8 mouse cellular contexts compared by ENCODE assay signal in the genomic region with DNA sequence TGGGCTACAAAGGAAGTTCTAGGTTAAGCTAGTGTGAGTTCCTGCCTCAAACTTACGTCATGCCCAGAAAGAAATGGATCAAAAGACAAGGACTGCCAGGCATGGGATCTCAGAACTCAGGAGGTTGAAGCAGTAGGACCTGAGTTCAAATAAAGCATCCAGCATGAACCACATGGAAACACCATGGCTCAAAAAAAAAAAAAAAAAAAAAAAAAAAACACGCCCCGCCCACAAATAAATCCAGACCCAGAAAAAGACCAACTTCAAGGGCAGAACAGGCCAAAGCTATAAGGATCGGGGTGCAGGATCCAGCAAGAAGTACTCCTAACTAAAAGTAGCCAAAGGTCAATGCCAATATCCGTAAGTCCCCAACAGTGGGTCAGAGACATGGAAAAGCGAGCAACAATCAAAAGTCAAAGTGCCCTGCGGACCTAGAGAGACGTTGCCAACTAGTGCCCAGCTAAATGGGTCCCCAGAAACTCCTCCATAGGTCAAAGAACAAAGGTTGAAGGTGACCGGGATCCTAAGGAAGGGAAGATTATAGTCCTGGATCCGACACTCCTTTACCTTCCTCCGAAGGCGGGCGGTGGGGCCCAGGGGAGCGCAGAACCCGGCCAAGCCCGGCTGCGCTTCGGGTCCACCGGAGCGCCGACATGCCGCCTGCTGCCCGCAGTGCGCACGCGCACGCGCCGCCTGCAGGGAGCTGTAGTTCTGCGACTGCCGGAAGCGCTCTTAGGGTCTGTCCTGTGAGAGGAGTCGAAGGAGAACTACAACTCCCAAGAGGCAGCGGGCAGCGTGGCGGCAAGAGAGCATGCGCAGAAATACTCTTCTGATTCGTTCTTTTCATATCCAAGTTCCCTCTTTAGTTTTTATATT. TPM values are rescaled to one million over a fixed set of nuclear protein-coding genes. Genes with fewer than 3 reads are reported as not detected.
DNase-seq lines count a peak whose midpoint lies in the region; ATAC-seq and TF ChIP-seq lines count a peak whose summit lies in the region.

Gene Polrmt, minus strand, starts transcription at position 684 of the 876 bp plus-strand sequence.

- H3K9me3 ChIP-seq in kidney, embryonic 14.5 days (ENCODE audit: control insufficient read depth, low read length): peaks cover 3% of the 10 kb centered on the region; the same call in 1 of the 2 replicates
- no peaks in the 10 kb centered on the region for H3K9me3 ChIP-seq in limb, embryonic 15.5 days

- H3K27ac ChIP-seq in bone marrow macrophage, adult 2 months (ENCODE audit: insufficient read depth, low read depth, low read length): peak within 1 kb of the TSS; percentile 33
- H3K27ac ChIP-seq in embryonic fibroblast, embryonic 13.5 days (ENCODE audit: insufficient read depth, low read length): no peak within 1 kb of the TSS
- H3K27ac ChIP-seq in kidney, embryonic 14.5 days (ENCODE audit: low read depth, low read length): no peak within 1 kb of the TSS
- no peak within 1 kb of the TSS; the same call in 1 of the 2 replicates for H3K27ac ChIP-seq in limb, embryonic 15.5 days

- peak; percentile 98 for DNase-seq in A20 (ENCODE audit: low read depth, low spot score)
- peak; percentile 97 to 98 for DNase-seq in heart, adult 9 months (ENCODE audit: low spot score in 2 of 2)
- DNase-seq in monocyte, adult 2 months (ENCODE audit: low read depth in 1 of 2, low spot score in 2 of 2): peak; percentile 89 to 91
- peak; percentile 97 to 99 for DNase-seq in spleen, postnatal 36 days (ENCODE audit: low spot score in 2 of 2)

- H3K4me1 ChIP-seq in bone marrow macrophage, adult 2 months (ENCODE audit: control insufficient read depth, insufficient read depth, low read length): peaks cover 12% of the 10 kb centered on the region
- no peaks in the 10 kb centered on the region for H3K4me1 ChIP-seq in embryonic fibroblast, embryonic 13.5 days (ENCODE audit: control insufficient read depth, insufficient read depth, low read length)
- no peaks in the 10 kb centered on the region for H3K4me1 ChIP-seq in kidney, embryonic 14.5 days (ENCODE audit: control insufficient read depth, insufficient read depth, low read length)
- H3K4me1 ChIP-seq in limb, embryonic 15.5 days: peaks cover 10% of the 10 kb centered on the region

- peak within 1 kb of the TSS; percentile 55 for H3K4me2 ChIP-seq in kidney, embryonic 14.5 days (replicated peaks; ENCODE audit: low read depth, low read length)
- peak within 1 kb of the TSS; percentile 60 for H3K4me2 ChIP-seq in limb, embryonic 15.5 days

- 4% methylated on average over 38 of the region's 38 CpGs for WGBS in kidney, embryonic 14.5 days
- 1% methylated on average over 37 of the region's 38 CpGs for WGBS in limb, embryonic 15.5 days

- no peak for TF ChIP-seq CTCF in bone marrow macrophage, adult 2 months (IDR thresholded peaks at IDR 0.05; ENCODE audit: low read depth, low read length)
- no peak for TF ChIP-seq CTCF in embryonic fibroblast, embryonic 13.5 days (IDR thresholded peaks at IDR 0.05; ENCODE audit: borderline replicate concordance, insufficient read depth, low read length)

- H3K4me3 ChIP-seq in bone marrow macrophage, adult 2 months (ENCODE audit: insufficient read depth, low read length): peak within 1 kb of the TSS; percentile 90
- H3K4me3 ChIP-seq in embryonic fibroblast, embryonic 13.5 days (ENCODE audit: insufficient read depth, low read length): peak within 1 kb of the TSS; percentile 90
- H3K4me3 ChIP-seq in kidney, embryonic 14.5 days (ENCODE audit: low read length): peak within 1 kb of the TSS; percentile 68
- peak within 1 kb of the TSS; percentile 68 for H3K4me3 ChIP-seq in limb, embryonic 15.5 days

- no peaks in the 10 kb centered on the region for H3K27me3 ChIP-seq in kidney, embryonic 14.5 days (ENCODE audit: control insufficient read depth, insufficient read depth, low read length)
- H3K27me3 ChIP-seq in limb, embryonic 15.5 days: no peaks in the 10 kb centered on the region

- peaks cover 31% of the 10 kb centered on the region for H3K36me3 ChIP-seq in kidney, embryonic 14.5 days (ENCODE audit: control insufficient read depth, insufficient read depth, low read length)
- peaks cover 34% of the 10 kb centered on the region for H3K36me3 ChIP-seq in limb, embryonic 15.5 days

- TF ChIP-seq POLR2A in bone marrow macrophage, adult 2 months (IDR thresholded peaks at IDR 0.05; ENCODE audit: borderline replicate concordance, low read depth, low read length): peak; percentile 16; the same call in 1 of the 2 replicates
- TF ChIP-seq POLR2A in embryonic fibroblast, embryonic 13.5 days (IDR thresholded peaks at IDR 0.05; ENCODE audit: low read depth, low read length): peak; percentile 75

- peak; percentile 96 for ATAC-seq in kidney, embryonic 14.5 days (ENCODE audit: low FRiP score, low TSS enrichment)
- peak; percentile 92 for ATAC-seq in limb, embryonic 15.5 days (ENCODE audit: insufficient number of reproducible peaks, low FRiP score, low TSS enrichment, low read depth)

- H3K9ac ChIP-seq in kidney, embryonic 14.5 days (ENCODE audit: low read depth, low read length): peak within 1 kb of the TSS; percentile 66
- peak within 1 kb of the TSS; percentile 59 for H3K9ac ChIP-seq in limb, embryonic 15.5 days

RNA-seq across cellular contexts. Expression of gene Polrmt, which starts in this region (rescaled TPM):
- 18.8 and 19.8 TPM in 2 replicates for polyA plus RNA-seq in bone marrow macrophage, adult 2 months (2012; ENCODE audit: insufficient read depth, insufficient read length, missing spikeins)
- 14.9 TPM in 2 replicates for polyA plus RNA-seq in embryonic fibroblast, embryonic 13.5 days (2011; ENCODE audit: insufficient read length, low read depth, missing spikeins)
- 33.2 and 38.9 TPM in 2 replicates for polyA plus RNA-seq in kidney, embryonic 14.5 days (2014; fragmentation: Nextera tagmentation; extraction: Ambion mirVana)
- polyA plus RNA-seq in limb, embryonic 15.5 days (2015; fragmentation: Nextera tagmentation; extraction: Ambion mirVana): 35.8 and 41.5 TPM in 2 replicates
